Mouse (Mus musculus): Measurements from ENCODE around the gene Abca5. TPM values are rescaled to one million over a fixed set of nuclear protein-coding genes. Genes with fewer than 3 reads are reported as not detected.

Gene Abca5
- total RNA-seq, 2 experiments from 2014 or later = 32.4 to 32.7 TPM

- intact Hi-C loops (cut with DNase I) = no loop called here
- DNase-seq = no peak
Observed at GRCm38 (mm10) chr11:110232975-110233374, 104.5 kb downstream of the Abca5 start.

Other genes with a start within 250 kb of the Abca5 start
- 10 to 100 TPM in 1 of 2 experiments, 1 to 10 TPM in 1; 9.3 to 15.8 TPM for gene Abca8a, start 241.7 kb downstream of the Abca5 start, total RNA-seq (2021)
- gene Abca9, start 169.5 kb downstream of the Abca5 start, total RNA-seq (2021) = 1 to 10 TPM; 8.6 to 9.5 TPM
- under 1 TPM; 0.89 to 0.94 TPM for gene Abca6, start 85.9 kb downstream of the Abca5 start, total RNA-seq (2021)
- gene Map2k6, start 61.4 kb upstream of the Abca5 start, total RNA-seq (2021) = 10 to 100 TPM; 33.0 to 35.7 TPM